Mouse (Mus musculus) monocyte, adult 5-6 weeks (primary cell): ENCODE data around the gene Tbcb. TPM values are rescaled to one million over a fixed set of nuclear protein-coding genes. Genes with fewer than 3 reads are reported as not detected.

ENCODE experiments used
- total RNA-seq: library from RNA; stranded (forward); fragments of 200-1000, 200-491, 200-594 nt; gene quantifications from 3 replicates; pipeline ENCODE4 v1.2.3, GENCODE M21; 2017

The Tbcb gene
- total RNA-seq, 1 experiment from 2014 or later = 37.0 TPM

Other genes starting within 250 kb of the Tbcb start
- gene Zfp568, start 248.3 kb downstream of the Tbcb start, total RNA-seq = 25.8 to 32.8 TPM (median 32.4 TPM) in 3 replicates
- 0.85 to 3.6 TPM (median 1.7 TPM) in 3 replicates for gene Zfp14, start 180.9 kb downstream of the Tbcb start, total RNA-seq
- 3.8 to 9.1 TPM (median 4.3 TPM) in 3 replicates for gene Zfp82, start 159.4 kb downstream of the Tbcb start, total RNA-seq
- not detected in 3 replicates for gene Gm26920, start 141.9 kb downstream of the Tbcb start, total RNA-seq
- gene Zfp566, start 141.7 kb downstream of the Tbcb start, total RNA-seq = 0.43 to 3.1 TPM in 2 of 3 replicates, not detected in the other
- gene Zfp260, start 137.5 kb downstream of the Tbcb start, total RNA-seq = 12.9 to 53.8 TPM (median 19.3 TPM) in 3 replicates
- 3.6 to 16.7 TPM (median 6.6 TPM) in 3 replicates for gene Zfp382, start 110.3 kb downstream of the Tbcb start, total RNA-seq
- 26.9 to 47.7 TPM (median 40.3 TPM) in 3 replicates for gene Zfp146, start 62.5 kb downstream of the Tbcb start, total RNA-seq
- gene Cox7a1, start 48.1 kb downstream of the Tbcb start, total RNA-seq = not detected in 3 replicates
- 217 to 229 TPM (median 219 TPM) in 3 replicates for gene Capns1, start 33.5 kb downstream of the Tbcb start, total RNA-seq
- 29.5 to 52.1 TPM (median 49.3 TPM) in 3 replicates for gene Polr2i, start 324 bp downstream of the Tbcb start, total RNA-seq
- not detected in 3 replicates for gene Ovol3, start 3.5 kb upstream of the Tbcb start, total RNA-seq
- gene Thap8, start 47.8 kb upstream of the Tbcb start, total RNA-seq = 1.0 to 3.2 TPM in 2 of 3 replicates, not detected in the other
- gene Wdr62, start 48.1 kb upstream of the Tbcb start, total RNA-seq = 1.3 to 4.7 TPM (median 3.0 TPM) in 3 replicates
- gene Clip3, start 59.5 kb upstream of the Tbcb start, total RNA-seq = 2.2 TPM in 1 of 3 replicates, not detected in the others
- gene Alkbh6, start 76.4 kb upstream of the Tbcb start, total RNA-seq = 27.8 to 47.4 TPM (median 35.8 TPM) in 3 replicates
- gene Syne4, start 82.5 kb upstream of the Tbcb start, total RNA-seq = 3.0 TPM in 1 of 3 replicates, not detected in the others
- 2.2 to 10.7 TPM (median 8.0 TPM) in 3 replicates for gene E130208F15Rik, start 89.5 kb upstream of the Tbcb start, total RNA-seq
- 11.3 to 13.7 TPM (median 11.5 TPM) in 3 replicates for gene Sdhaf1, start 91.6 kb upstream of the Tbcb start, total RNA-seq
- not detected in 3 replicates for gene Lrfn3, start 130.5 kb upstream of the Tbcb start, total RNA-seq
- 1,651 to 1,754 TPM (median 1,724 TPM) in 3 replicates for gene Tyrobp, start 181.5 kb upstream of the Tbcb start, total RNA-seq
- gene Hcst, start 187.6 kb upstream of the Tbcb start, total RNA-seq = 44.2 to 97.2 TPM (median 67.5 TPM) in 3 replicates
- gene Nfkbid, start 189.5 kb upstream of the Tbcb start, total RNA-seq = 25.9 to 48.3 TPM (median 34.1 TPM) in 3 replicates
- 0.68 TPM in 1 of 3 replicates, not detected in the others for gene Aplp1, start 213.3 kb upstream of the Tbcb start, total RNA-seq
- not detected in 3 replicates for gene Kirrel2, start 225.4 kb upstream of the Tbcb start, total RNA-seq
- gene Nphs1, start 226.0 kb upstream of the Tbcb start, total RNA-seq = not detected in 3 replicates